Mouse (Mus musculus) cortical plate, adult 2 months (tissue): ENCODE data around the gene Cdc37l1. TPM values are rescaled to one million over a fixed set of nuclear protein-coding genes. Genes with fewer than 3 reads are reported as not detected.

Experiments
- H3K27ac ChIP-seq: fragments of 200-500 bp; 2 replicates; pipeline ENCODE4 v1.5.1; 2012; ENCODE audit warnings: low read length, control low read depth, inconsistent platforms; ENCODE audit not compliant: insufficient read depth
- H3K4me1 ChIP-seq: fragments of 200-500 bp; 2 replicates; pipeline ENCODE4 v1.6.1; 2011; ENCODE audit warnings: low read length; ENCODE audit not compliant: control insufficient read depth, insufficient read depth
- H3K4me3 ChIP-seq: fragments of 200-500 bp; 2 replicates; pipeline ENCODE4 v1.5.1; 2011; ENCODE audit warnings: mild to moderate bottlenecking, low read length, control low read depth; ENCODE audit not compliant: insufficient read depth
- CTCF ChIP-seq: fragments of 200-500 bp; IDR thresholded peaks from 2 replicates; pipeline ENCODE4 v1.5.1; 2011; ENCODE audit warnings: mild to moderate bottlenecking, control low read depth, low read length; ENCODE audit not compliant: insufficient read depth; ENCODE audit errors: extremely low read depth
- POLR2A ChIP-seq: fragments of 200-500 bp; IDR thresholded peaks from 2 replicates; pipeline ENCODE4 v1.6.1; 2011; ENCODE audit warnings: mild to moderate bottlenecking, low read length, control low read depth; ENCODE audit not compliant: insufficient read depth; ENCODE audit errors: extremely low read depth
- polyA plus RNA-seq: library from polyadenylated mRNA; depleted of rRNA; stranded (reverse); fragments of >200 nt; gene quantifications from 2 replicates; pipeline ENCODE4 v1.2.3, GENCODE M21; 2012

Gene Cdc37l1
- polyA plus RNA-seq, 1 experiment = 71.2 TPM

- Histone ChIP-seq H3K27ac (no peak overlapping the region), H3K4me3 (no peak overlapping the region), H3K4me1 (peaks cover 8% of the 10 kb centered on the region)
- no peak for TF ChIP-seq POLR2A
- no peak for TF ChIP-seq CTCF
Measured at GRCm38 (mm10) chr19:28968178-28968577, 22.0 kb upstream of the Cdc37l1 start.

- Histone ChIP-seq H3K4me3 (no peak overlapping the region), H3K27ac (no peak overlapping the region), H3K4me1 (peaks cover 6% of the 10 kb centered on the region)
- TF ChIP-seq CTCF (no peak), POLR2A (no peak)
Measured at GRCm38 (mm10) chr19:28969231-28969630, 20.9 kb upstream of the Cdc37l1 start.

GRCm38 (mm10) chr19:28970251-28970650 lies 19.9 kb upstream of the Cdc37l1 start:
- TF ChIP-seq POLR2A (no peak), CTCF (no peak)
- Histone ChIP-seq H3K4me3 (no peak overlapping the region), H3K27ac (peak overlapping the region; percentile 3; the same call in 1 of the 2 replicates), H3K4me1 (peaks cover 4% of the 10 kb centered on the region)

GRCm38 (mm10) chr19:28974862-28975611 lies 15.1 kb upstream of the Cdc37l1 start:
- TF ChIP-seq POLR2A = no peak
- TF ChIP-seq CTCF = peak; percentile 63
- Histone ChIP-seq H3K4me1 (no peaks in the 10 kb centered on the region), H3K4me3 (peak overlapping the region; percentile 58), H3K27ac (no peak overlapping the region)

- Histone ChIP-seq H3K27ac (no peak overlapping the region), H3K4me1 (no peaks in the 10 kb centered on the region), H3K4me3 (no peak overlapping the region)
- TF ChIP-seq POLR2A = no peak
- no peak for TF ChIP-seq CTCF
Measured at GRCm38 (mm10) chr19:28982617-28983016, 7.5 kb upstream of the Cdc37l1 start.

- TF ChIP-seq CTCF (no peak), POLR2A (no peak)
- Histone ChIP-seq H3K4me3 (peak overlapping the region; percentile 91), H3K27ac (no peak overlapping the region), H3K4me1 (peaks cover 1% of the 10 kb centered on the region; the same call in 1 of the 2 replicates)
Measured at GRCm38 (mm10) chr19:28989515-28989914, 637 bp upstream of the Cdc37l1 start.

GRCm38 (mm10) chr19:28990590-28991221 lies 554 bp downstream of the Cdc37l1 start:
- H3K27ac ChIP-seq = peak overlapping the region; percentile 89
- H3K4me1 ChIP-seq = peaks cover 2% of the 10 kb centered on the region; the same call in 1 of the 2 replicates
- H3K4me3 ChIP-seq = peak overlapping the region; percentile 91
- TF ChIP-seq CTCF (no peak), POLR2A (0 out of 2 replicates have a peak, but pooled peaks have one; percentile 28)

- H3K27ac ChIP-seq = peak overlapping the region; percentile 89; the same call in 1 of the 2 replicates
- no peak for TF ChIP-seq CTCF
- TF ChIP-seq POLR2A = no peak
- peaks cover 2% of the 10 kb centered on the region; the same call in 1 of the 2 replicates for H3K4me1 ChIP-seq
- H3K4me3 ChIP-seq = peak overlapping the region; percentile 91
Measured at GRCm38 (mm10) chr19:28991391-28991790, 1.2 kb downstream of the Cdc37l1 start.

GRCm38 (mm10) chr19:28994870-28995269 lies 4.7 kb downstream of the Cdc37l1 start:
- TF ChIP-seq CTCF (no peak), POLR2A (no peak)
- H3K27ac ChIP-seq = peak overlapping the region; percentile 56
- H3K4me1 ChIP-seq = peaks cover 2% of the 10 kb centered on the region
- no peak overlapping the region for H3K4me3 ChIP-seq
